Mouse (Mus musculus) right cerebral cortex, postnatal 36 days (tissue): ENCODE data around the gene Lpar4.

Source experiments
- DNase-seq, 2 experiments: peaks; one replicate each; pipeline ENCODE4 v3.0.0; 2022; ENCODE audit warnings: low spot score in 2 of 2, mixed read lengths in 1 of 2

Lpar4 gene

DNA sequence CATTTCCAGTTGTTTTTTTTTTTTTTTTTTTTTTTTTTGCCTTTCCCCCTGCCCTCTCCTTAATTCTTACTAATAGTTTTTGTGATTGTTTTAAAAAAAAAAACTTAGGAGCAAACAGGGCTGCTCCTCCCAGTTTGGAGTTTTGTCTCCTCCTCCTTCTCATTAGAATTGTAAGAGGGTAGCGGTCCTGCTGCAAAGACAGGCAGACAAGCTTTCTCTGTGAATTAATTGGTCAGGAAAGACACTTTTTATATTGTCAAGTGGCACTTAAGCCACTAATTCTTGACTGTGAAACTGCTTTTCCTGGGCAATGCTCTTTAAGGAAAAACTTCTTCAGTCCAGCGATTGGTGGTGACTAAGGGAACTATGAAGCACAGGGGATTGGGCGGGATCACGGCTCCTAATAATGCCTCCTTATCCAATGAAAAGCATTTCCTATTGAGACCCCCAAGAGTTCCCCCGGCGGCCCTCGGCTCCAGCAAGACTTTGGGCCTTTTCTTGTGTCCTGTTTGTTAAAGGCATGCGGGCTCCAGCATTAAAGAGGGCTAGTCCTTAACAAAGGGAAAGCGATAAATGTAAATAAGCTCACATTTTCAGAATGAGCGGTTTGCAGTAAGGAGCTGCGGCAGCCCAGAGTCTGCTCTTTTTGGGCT lies at the start of gene Lpar4:
TSS of gene Lpar4 (plus strand) at position 451 of the 653 bp plus-strand sequence.
- DNase-seq: no peak

DNA sequence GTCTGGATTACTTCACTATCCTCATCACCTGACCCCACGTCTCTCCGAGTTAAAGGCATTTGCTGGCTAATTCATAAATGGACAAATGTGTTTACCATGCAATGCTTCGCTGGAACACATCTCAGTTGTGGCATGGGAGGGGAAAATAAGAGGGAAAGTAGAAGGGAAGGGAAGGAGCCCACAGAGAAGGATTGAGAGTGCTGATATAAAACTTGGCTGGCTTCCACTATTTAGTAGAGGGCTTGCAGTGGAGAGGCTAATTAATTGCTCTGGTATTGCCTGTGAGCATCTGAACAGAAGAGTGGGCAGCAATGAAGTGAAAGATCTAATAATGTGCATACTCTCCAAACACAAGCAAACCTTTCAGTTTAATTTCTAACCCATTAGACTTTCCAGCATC lies 49.0 kb upstream of the Lpar4 start:
- DNase-seq: no peak

DNA sequence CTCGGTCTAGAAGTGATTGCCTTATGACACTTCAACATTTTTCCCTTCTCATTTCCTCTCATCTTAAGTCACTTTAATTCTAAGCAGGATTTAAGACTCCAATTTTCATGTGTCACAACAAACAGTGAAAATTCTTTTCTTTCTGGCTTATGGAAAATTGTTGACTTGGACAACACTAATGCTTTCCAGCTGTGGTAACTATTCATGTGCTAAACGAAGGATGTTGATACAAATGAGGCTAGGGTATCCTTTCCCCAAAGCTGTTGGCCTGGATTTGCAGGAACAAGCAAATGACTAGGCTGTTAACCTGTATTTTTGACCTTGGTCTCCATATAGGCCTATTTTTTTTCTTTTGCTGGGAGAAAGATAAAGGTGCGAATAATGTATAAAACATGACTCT lies 48.5 kb upstream of the Lpar4 start:
- no peak for DNase-seq

DNA sequence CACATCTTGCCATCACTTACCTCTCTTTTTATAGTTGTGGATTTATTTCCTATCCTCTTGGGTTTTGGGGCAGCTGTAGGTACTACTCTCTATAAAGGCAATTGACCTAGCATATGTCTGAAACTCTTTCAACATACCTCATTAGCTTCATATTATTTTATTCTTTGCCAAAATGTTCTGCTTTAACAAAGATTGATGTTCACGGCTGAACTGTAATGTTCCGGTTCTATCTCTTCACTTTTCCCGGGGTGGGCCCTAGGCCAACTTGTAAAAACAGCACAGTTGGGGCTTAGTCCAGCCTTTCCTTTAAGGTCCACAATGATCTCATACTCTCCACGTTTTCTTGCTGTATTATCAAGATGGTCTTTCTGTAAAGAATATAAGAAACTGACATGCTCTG lies 48.1 kb upstream of the Lpar4 start:
- no peak for DNase-seq

DNA sequence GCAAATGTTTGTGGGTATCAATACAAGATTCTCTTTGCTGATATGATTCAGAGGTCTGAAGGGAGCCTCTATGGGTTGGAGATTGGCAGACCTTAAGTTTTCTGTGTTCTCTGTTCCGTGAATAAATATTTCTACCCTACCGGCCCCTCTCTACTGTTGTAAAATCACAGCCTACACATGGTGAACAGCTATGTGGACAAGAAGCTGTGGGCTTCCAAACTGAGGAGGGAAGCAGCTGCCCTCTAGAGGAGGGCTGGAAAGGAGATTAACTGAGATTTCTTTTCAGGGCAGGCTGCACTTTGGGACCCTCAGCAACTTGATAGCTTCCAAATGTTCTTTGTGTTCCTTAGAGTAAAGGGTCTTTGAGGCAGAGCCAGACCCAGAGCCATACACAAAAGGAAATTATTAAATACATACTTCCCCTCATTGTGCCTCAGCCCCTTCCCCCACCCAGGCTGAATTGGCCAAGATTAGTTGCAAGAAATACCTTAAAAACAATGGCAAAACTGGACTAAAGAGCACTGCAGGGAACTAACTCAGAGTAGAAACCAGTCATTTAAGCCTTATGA lies 22.6 kb upstream of the Lpar4 start:
- no peak for DNase-seq

DNA sequence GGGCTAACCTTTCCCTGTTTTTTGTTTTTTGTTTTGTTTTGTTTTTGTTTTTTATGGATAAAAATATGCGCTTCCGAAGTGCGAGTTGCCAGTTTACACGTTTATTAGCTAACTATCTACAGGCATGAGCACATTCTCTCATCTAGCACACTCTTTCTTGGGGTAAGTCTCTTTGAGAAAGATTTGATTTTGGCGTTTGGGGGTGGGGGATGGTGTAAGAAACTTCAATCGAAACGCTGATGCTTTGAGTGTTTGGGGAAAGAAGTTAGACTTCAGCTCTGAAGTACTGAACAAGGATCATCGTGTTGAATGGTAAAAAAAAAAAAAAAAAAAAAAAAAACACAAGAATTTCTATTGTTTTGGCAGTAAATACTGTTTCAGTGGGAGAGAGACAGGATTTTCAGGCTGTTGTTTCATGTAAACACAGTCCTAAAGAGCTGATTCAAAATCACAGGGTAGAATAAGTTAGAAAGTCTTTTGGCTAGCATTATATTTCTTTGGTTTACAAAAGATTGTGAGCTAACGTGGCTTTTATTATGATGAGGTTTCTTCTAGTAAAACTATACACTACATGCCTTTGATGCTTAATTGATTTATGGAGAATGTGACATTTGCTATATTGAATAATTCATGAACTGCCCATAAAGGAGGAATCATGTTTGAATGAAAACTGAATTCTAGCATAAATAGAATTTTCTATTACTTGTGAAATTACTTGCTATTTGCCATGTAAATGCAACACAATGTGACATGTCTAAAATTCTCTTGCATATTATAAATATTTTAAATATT lies 599 bp downstream of the Lpar4 start:
- DNase-seq: no peak

DNA sequence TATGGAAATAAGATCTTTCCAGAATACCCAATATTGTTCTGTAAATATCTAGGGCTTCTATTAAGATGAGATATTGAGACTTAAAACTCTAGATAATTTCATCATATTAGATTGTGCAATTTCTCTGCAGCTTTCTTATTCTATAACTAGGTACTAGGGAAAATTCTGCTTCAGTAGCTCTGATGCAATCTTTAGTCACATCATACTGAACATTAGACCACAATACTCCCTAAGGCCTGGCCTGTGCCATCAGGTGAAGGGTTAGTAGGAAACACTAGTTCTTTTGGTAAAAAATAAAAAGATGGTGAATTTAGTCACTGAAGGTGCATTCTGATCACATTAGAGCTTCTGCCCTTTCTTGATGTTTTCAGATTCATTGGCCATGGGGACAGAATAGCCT lies 4.1 kb downstream of the Lpar4 start:
- DNase-seq: no peak

DNA sequence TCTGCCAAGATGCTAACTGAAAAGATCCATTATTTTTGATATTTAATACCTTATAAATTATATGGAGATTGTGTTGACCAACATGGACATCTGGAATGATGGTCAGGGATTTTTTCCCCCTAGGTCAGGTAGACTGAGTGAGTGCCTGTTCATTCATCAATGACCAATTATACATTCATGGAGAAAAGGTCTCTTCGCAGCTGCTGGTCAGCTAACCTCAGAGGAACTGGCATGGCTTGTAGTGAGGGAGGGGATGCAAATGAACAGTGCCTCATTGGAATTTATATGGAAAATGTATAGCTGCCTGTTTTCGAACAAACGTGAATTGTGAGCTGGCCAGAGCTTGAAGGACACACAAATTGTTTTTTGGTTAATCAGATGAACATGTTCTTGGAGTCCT lies 18.9 kb downstream of the Lpar4 start:
- DNase-seq: no peak

DNA sequence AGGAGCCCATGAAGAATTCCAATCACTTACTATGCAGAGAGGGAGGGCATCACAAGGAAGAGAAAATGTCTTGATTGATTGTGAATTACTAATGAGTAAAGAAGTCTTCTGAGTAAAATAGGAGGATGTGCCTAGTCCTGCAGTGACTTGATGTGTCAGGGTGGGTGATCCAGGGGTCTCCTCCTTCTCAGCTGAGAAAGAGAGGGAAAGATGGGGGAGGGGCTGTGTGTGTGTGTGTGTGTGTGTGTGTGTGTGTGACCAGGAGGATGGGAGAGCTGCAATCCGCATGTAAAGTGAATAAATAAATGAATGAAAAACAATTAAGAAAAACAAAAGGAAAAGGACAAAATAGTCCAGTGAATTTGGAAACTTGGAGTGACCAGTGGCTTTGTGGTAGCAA lies 30.1 kb downstream of the Lpar4 start:
- no peak for DNase-seq

DNA sequence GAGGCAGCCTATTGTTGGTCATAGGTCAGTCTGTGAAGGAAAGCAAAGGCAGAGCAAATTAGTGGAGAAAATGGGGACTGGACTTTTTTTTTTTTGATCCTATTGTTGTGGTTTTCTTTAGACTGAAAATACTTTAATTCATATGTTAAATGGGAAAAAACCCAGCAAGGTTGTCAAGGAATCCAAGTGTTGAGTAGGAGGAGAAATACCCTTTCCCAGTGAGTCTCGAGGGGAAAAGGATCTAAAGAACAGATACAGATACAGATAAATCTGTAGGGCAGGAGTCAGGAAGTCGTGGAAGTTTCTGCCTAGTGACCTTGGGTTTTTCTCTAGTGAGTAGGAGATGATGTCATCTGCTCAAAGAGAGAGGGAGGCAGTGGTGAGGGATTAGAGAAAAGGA lies 30.6 kb downstream of the Lpar4 start:
- no peak for DNase-seq

DNA sequence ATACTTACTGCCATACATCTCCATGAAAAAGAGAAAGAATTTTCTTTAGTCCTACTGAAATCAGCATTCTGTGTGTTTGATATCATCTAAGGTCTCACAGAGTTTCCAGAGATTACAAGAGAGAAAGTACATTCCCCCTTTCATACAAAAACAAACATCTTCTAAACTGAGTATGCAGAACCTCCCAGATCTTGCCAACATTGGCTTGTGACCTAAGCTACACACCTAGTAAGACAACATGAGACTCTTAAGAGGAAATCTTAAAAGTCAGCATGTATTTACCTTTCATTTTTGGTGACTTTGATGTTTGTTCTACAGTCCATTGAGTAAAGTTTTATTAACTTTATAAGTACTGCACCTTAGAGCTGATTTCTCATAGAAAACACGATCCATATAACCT lies 33.4 kb downstream of the Lpar4 start:
- DNase-seq: no peak

DNA sequence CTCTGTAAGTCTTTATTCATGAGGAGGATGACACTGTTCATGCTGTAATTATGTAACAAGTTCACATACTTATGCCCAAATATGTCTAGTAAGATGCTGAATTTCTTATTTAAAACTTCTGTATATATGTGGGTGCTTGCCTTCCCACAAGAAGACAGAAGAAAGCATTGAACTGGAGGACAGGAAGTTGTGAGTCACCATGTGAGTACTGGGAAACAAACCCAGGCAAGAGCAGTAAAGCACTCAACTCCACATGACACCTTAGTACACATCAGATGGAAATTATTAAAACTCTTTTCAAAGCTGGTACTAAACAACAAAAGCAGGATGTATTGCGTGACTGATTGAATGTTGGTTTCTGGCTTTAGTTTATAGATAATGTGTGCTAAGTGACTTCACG lies 41.8 kb downstream of the Lpar4 start:
- no peak for DNase-seq

DNA sequence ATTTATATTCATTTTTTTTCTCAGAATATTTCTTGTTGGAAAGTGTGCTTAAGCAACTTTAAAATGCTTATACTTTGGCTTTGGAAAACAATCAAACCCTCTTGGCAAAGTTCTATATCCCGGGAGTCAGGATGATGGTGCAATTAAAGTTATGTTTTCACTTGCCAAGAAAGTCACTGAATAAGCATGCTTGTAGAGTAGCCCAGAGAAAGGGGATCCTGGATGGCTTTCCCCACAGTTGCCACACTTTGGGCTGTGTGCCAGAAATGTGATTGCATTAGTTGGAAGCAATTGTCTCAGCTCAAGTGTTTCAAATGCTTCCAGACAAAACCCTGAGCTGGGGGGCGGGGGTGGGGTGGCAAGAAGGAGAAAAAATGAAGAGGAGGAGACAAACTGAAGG lies 43.9 kb downstream of the Lpar4 start:
- no peak for DNase-seq
